Mouse (Mus musculus): Measurements from ENCODE around the gene Hcar2. TPM values are rescaled to one million over a fixed set of nuclear protein-coding genes. Genes with fewer than 3 reads are reported as not detected.

Gene Hcar2
- polyA plus RNA-seq, 1 experiment from 2014 or later, result not detected

- no peak overlapping the region for H3K27ac ChIP-seq (ENCODE audit: low read depth, low read length)
- H3K4me3 ChIP-seq (ENCODE audit: low read depth, low read length), result no peak overlapping the region
- H3K4me1 ChIP-seq (replicated peaks; ENCODE audit: control insufficient read depth, insufficient read depth, low read length), result no peaks in the 10 kb centered on the region
- no peaks in the 10 kb centered on the region for H3K9me3 ChIP-seq (ENCODE audit: control insufficient read depth, low read length)
- WGBS, result 67% methylated on average over 14 of the region's 14 CpGs
- H3K36me3 ChIP-seq (ENCODE audit: control insufficient read depth, insufficient read depth, low read length), result no peaks in the 10 kb centered on the region
- no peak for ATAC-seq (ENCODE audit: low FRiP score)
- no peak for DNase-seq (ENCODE audit: low spot score)
- no peaks in the 10 kb centered on the region for H3K27me3 ChIP-seq (ENCODE audit: control insufficient read depth, insufficient read depth, low read length)
- no peak overlapping the region for H3K9ac ChIP-seq (ENCODE audit: low read depth, low read length)
- H3K4me2 ChIP-seq (replicated peaks; ENCODE audit: low read depth, low read length), result no peak overlapping the region
These were observed 12.8 kb upstream of the Hcar2 start for GRCm38 (mm10) chr5:123878056-123878455.

GRCm38 (mm10) chr5:123874177-123874576, 8.9 kb upstream of the Hcar2 start:
- H3K4me3 ChIP-seq (ENCODE audit: low read depth, low read length), result no peak overlapping the region
- ATAC-seq (ENCODE audit: low FRiP score) (no peak), DNase-seq (ENCODE audit: low spot score) (no peak)

GRCm38 (mm10) chr5:123869615-123870014, 4.3 kb upstream of the Hcar2 start:
- DNase-seq (ENCODE audit: low spot score) (no peak), ATAC-seq (ENCODE audit: low FRiP score) (no peak)
- no peak overlapping the region for H3K27ac ChIP-seq (ENCODE audit: low read depth, low read length)
- no peak overlapping the region for H3K4me3 ChIP-seq (ENCODE audit: low read depth, low read length)
- WGBS, result 95% methylated on average over 4 of the region's 4 CpGs
- H3K4me2 ChIP-seq (replicated peaks; ENCODE audit: low read depth, low read length), result no peak overlapping the region
- H3K27me3 ChIP-seq (ENCODE audit: control insufficient read depth, insufficient read depth, low read length), result no peaks in the 10 kb centered on the region
- H3K9me3 ChIP-seq (ENCODE audit: control insufficient read depth, low read length), result no peaks in the 10 kb centered on the region
- no peaks in the 10 kb centered on the region for H3K4me1 ChIP-seq (replicated peaks; ENCODE audit: control insufficient read depth, insufficient read depth, low read length)
- no peak overlapping the region for H3K9ac ChIP-seq (ENCODE audit: low read depth, low read length)
- H3K36me3 ChIP-seq (ENCODE audit: control insufficient read depth, insufficient read depth, low read length), result no peaks in the 10 kb centered on the region

More at GRCm38 (mm10) chr5:123874177-123874576, 8.9 kb upstream of the Hcar2 start:
- no peak overlapping the region for H3K4me2 ChIP-seq (replicated peaks; ENCODE audit: low read depth, low read length)
- no peaks in the 10 kb centered on the region for H3K9me3 ChIP-seq (ENCODE audit: control insufficient read depth, low read length)
- no peak overlapping the region for H3K9ac ChIP-seq (ENCODE audit: low read depth, low read length)
- WGBS, result 88% methylated on average over 5 of the region's 5 CpGs
- no peaks in the 10 kb centered on the region for H3K27me3 ChIP-seq (ENCODE audit: control insufficient read depth, insufficient read depth, low read length)
- H3K27ac ChIP-seq (ENCODE audit: low read depth, low read length), result no peak overlapping the region
- H3K36me3 ChIP-seq (ENCODE audit: control insufficient read depth, insufficient read depth, low read length), result no peaks in the 10 kb centered on the region
- H3K4me1 ChIP-seq (replicated peaks; ENCODE audit: control insufficient read depth, insufficient read depth, low read length), result no peaks in the 10 kb centered on the region

GRCm38 (mm10) chr5:123866457-123866856, 1.2 kb upstream of the Hcar2 start:
- Histone ChIP-seq H3K4me3 (ENCODE audit: low read depth, low read length) (no peak overlapping the region), H3K4me1 (replicated peaks; ENCODE audit: control insufficient read depth, insufficient read depth, low read length) (no peaks in the 10 kb centered on the region), H3K4me2 (replicated peaks; ENCODE audit: low read depth, low read length) (no peak overlapping the region), H3K27me3 (ENCODE audit: control insufficient read depth, insufficient read depth, low read length) (no peaks in the 10 kb centered on the region), H3K36me3 (ENCODE audit: control insufficient read depth, insufficient read depth, low read length) (no peaks in the 10 kb centered on the region), H3K9me3 (ENCODE audit: control insufficient read depth, low read length) (no peaks in the 10 kb centered on the region), H3K27ac (ENCODE audit: low read depth, low read length) (no peak overlapping the region), H3K9ac (ENCODE audit: low read depth, low read length) (no peak overlapping the region)
- ATAC-seq (ENCODE audit: low FRiP score), result no peak
- 82% methylated on average over 4 of the region's 4 CpGs for WGBS
- no peak for DNase-seq (ENCODE audit: low spot score)

- H3K9ac ChIP-seq (ENCODE audit: low read depth, low read length), result no peak overlapping the region
- no peaks in the 10 kb centered on the region for H3K36me3 ChIP-seq (ENCODE audit: control insufficient read depth, insufficient read depth, low read length)
- no peak overlapping the region for H3K27ac ChIP-seq (ENCODE audit: low read depth, low read length)
- H3K9me3 ChIP-seq (ENCODE audit: control insufficient read depth, low read length), result no peaks in the 10 kb centered on the region
- H3K27me3 ChIP-seq (ENCODE audit: control insufficient read depth, insufficient read depth, low read length), result no peaks in the 10 kb centered on the region
- DNase-seq (ENCODE audit: low spot score), result no peak
- H3K4me3 ChIP-seq (ENCODE audit: low read depth, low read length), result no peak overlapping the region
- no peak for ATAC-seq (ENCODE audit: low FRiP score)
- 93% methylated on average over 14 of the region's 14 CpGs for WGBS
- H3K4me1 ChIP-seq (replicated peaks; ENCODE audit: control insufficient read depth, insufficient read depth, low read length), result no peaks in the 10 kb centered on the region
- no peak overlapping the region for H3K4me2 ChIP-seq (replicated peaks; ENCODE audit: low read depth, low read length)
These were observed 1.4 kb downstream of the Hcar2 start for GRCm38 (mm10) chr5:123863934-123864333.

- no peak for ATAC-seq (ENCODE audit: low FRiP score)
- no peak overlapping the region for H3K4me3 ChIP-seq (ENCODE audit: low read depth, low read length)
- 86% methylated on average over 15 of the region's 15 CpGs for WGBS
These were observed 2.6 kb downstream of the Hcar2 start for GRCm38 (mm10) chr5:123862374-123863350.

GRCm38 (mm10) chr5:123858798-123859197, 6.5 kb downstream of the Hcar2 start:
- Histone ChIP-seq H3K27me3 (ENCODE audit: control insufficient read depth, insufficient read depth, low read length) (no peaks in the 10 kb centered on the region), H3K4me3 (ENCODE audit: low read depth, low read length) (no peak overlapping the region), H3K4me1 (replicated peaks; ENCODE audit: control insufficient read depth, insufficient read depth, low read length) (no peaks in the 10 kb centered on the region), H3K9me3 (ENCODE audit: control insufficient read depth, low read length) (no peaks in the 10 kb centered on the region), H3K9ac (ENCODE audit: low read depth, low read length) (no peak overlapping the region), H3K36me3 (ENCODE audit: control insufficient read depth, insufficient read depth, low read length) (no peaks in the 10 kb centered on the region), H3K4me2 (replicated peaks; ENCODE audit: low read depth, low read length) (no peak overlapping the region), H3K27ac (ENCODE audit: low read depth, low read length) (no peak overlapping the region)
- DNase-seq (ENCODE audit: low spot score), result no peak
- WGBS, result 78% methylated on average over 11 of the region's 11 CpGs
- no peak for ATAC-seq (ENCODE audit: low FRiP score)

More at GRCm38 (mm10) chr5:123862374-123863350, 2.6 kb downstream of the Hcar2 start:
- no peaks in the 10 kb centered on the region for H3K9me3 ChIP-seq (ENCODE audit: control insufficient read depth, low read length)
- DNase-seq (ENCODE audit: low spot score), result no peak
- no peaks in the 10 kb centered on the region for H3K27me3 ChIP-seq (ENCODE audit: control insufficient read depth, insufficient read depth, low read length)
- no peaks in the 10 kb centered on the region for H3K36me3 ChIP-seq (ENCODE audit: control insufficient read depth, insufficient read depth, low read length)
- no peak overlapping the region for H3K4me2 ChIP-seq (replicated peaks; ENCODE audit: low read depth, low read length)
- no peak overlapping the region for H3K9ac ChIP-seq (ENCODE audit: low read depth, low read length)
- no peaks in the 10 kb centered on the region for H3K4me1 ChIP-seq (replicated peaks; ENCODE audit: control insufficient read depth, insufficient read depth, low read length)
- no peak overlapping the region for H3K27ac ChIP-seq (ENCODE audit: low read depth, low read length)

- no peak overlapping the region for H3K27ac ChIP-seq (ENCODE audit: low read depth, low read length)
- 93% methylated on average over 9 of the region's 9 CpGs for WGBS
- no peak overlapping the region for H3K4me3 ChIP-seq (ENCODE audit: low read depth, low read length)
- H3K4me2 ChIP-seq (replicated peaks; ENCODE audit: low read depth, low read length), result no peak overlapping the region
- H3K27me3 ChIP-seq (ENCODE audit: control insufficient read depth, insufficient read depth, low read length), result no peaks in the 10 kb centered on the region
- no peak overlapping the region for H3K9ac ChIP-seq (ENCODE audit: low read depth, low read length)
- no peaks in the 10 kb centered on the region for H3K36me3 ChIP-seq (ENCODE audit: control insufficient read depth, insufficient read depth, low read length)
- no peak for DNase-seq (ENCODE audit: low spot score)
- ATAC-seq (ENCODE audit: low FRiP score), result no peak
- H3K9me3 ChIP-seq (ENCODE audit: control insufficient read depth, low read length), result no peaks in the 10 kb centered on the region
- H3K4me1 ChIP-seq (replicated peaks; ENCODE audit: control insufficient read depth, insufficient read depth, low read length), result no peaks in the 10 kb centered on the region
These were observed 10.8 kb downstream of the Hcar2 start for GRCm38 (mm10) chr5:123854511-123854910.
